27 mouse cellular contexts compared by ENCODE assay signal in the genomic region with DNA sequence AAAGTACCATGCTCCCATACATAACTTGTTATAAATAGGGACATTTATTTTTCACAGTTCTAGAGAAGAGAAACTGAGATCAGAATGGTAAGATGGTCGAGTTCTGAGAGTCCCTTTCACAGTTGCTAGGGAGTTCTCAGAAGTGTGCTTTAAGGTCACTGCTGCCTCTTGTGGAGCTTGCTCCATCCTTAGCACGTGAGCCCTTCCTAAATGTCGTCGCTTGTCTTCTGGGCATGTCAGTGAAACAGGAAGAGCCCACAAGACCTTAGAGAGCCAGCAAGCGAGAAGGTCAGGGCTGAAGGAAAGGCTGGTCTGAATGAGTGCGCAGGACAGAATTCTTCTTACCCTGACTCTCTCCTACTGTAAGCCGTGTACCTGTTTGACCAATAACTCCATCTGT.
"Had no signal": no experiment of that assay in that cellular context is flagged by ENCODE, and none has a peak within 500 bp of the region (broad histone marks: within the 10 kb centered on the region; RNA-seq: fewer than 3 reads in every experiment).

No protein-coding gene starts in this region.

- H3K9ac ChIP-seq: heart, embryonic 13.5 days; heart, embryonic 15.5 days; hindbrain, embryonic 12.5 days; hindbrain, embryonic 14.5 days; intestine, embryonic 15.5 days; limb, embryonic 13.5 days; limb, embryonic 15.5 days; liver, embryonic 12.5 days had no signal

- H3K27me3 ChIP-seq: heart, embryonic 13.5 days; heart, embryonic 15.5 days; hindbrain, embryonic 12.5 days; intestine, embryonic 15.5 days; limb, embryonic 13.5 days; limb, embryonic 15.5 days; liver, embryonic 12.5 days had no signal

- H3K4me2 ChIP-seq: heart, embryonic 11.5 days; heart, embryonic 13.5 days; heart, embryonic 15.5 days; hindbrain, embryonic 12.5 days; hindbrain, embryonic 14.5 days; intestine, embryonic 15.5 days; limb, embryonic 13.5 days; limb, embryonic 15.5 days; liver, embryonic 12.5 days had no signal

- H3K27ac ChIP-seq: gastrocnemius, adult 2 months; heart, adult 2 months; heart, embryonic 13.5 days; heart, embryonic 15.5 days; hindbrain, embryonic 10.5 days; hindbrain, embryonic 12.5 days; hindbrain, embryonic 14.5 days; intestine, embryonic 15.5 days; layer of hippocampus, adult 2 months; left cerebral cortex, adult 2 months; limb, embryonic 13.5 days; limb, embryonic 15.5 days; liver, embryonic 12.5 days had no signal

- H3K4me1 ChIP-seq: heart, embryonic 13.5 days; heart, embryonic 15.5 days; hindbrain, embryonic 10.5 days; hindbrain, embryonic 12.5 days; intestine, embryonic 15.5 days; limb, embryonic 13.5 days; limb, embryonic 15.5 days; liver, embryonic 12.5 days had no signal

- DNase-seq: gastrocnemius, adult 2 months; gastrocnemius, postnatal 10 days; gastrocnemius, postnatal 25 days; heart, adult 11 months; heart, adult 2 months; heart, postnatal 14 days; heart, postnatal 4 days; kidney, adult 18-20 months; kidney, adult 8-10 months; kidney, postnatal 10 days; kidney, postnatal 25 days; kidney, postnatal 4 days had no signal

- H3K36me3 ChIP-seq: heart, embryonic 13.5 days; heart, embryonic 15.5 days; hindbrain, embryonic 10.5 days; hindbrain, embryonic 12.5 days; intestine, embryonic 15.5 days; limb, embryonic 13.5 days; limb, embryonic 15.5 days; liver, embryonic 12.5 days had no signal

- H3K4me3 ChIP-seq: gastrocnemius, adult 2 months; heart, adult 2 months; heart, embryonic 13.5 days; heart, embryonic 15.5 days; hindbrain, embryonic 10.5 days; hindbrain, embryonic 12.5 days; intestine, embryonic 15.5 days; layer of hippocampus, adult 2 months; left cerebral cortex, adult 2 months; limb, embryonic 13.5 days; limb, embryonic 15.5 days; liver, embryonic 12.5 days had no signal

- ATAC-seq: hindbrain, embryonic 16.5 days; inflammation-experienced regulatory T-cells, adult 6 months; intestine, embryonic 15.5 days; intestine, postnatal 0 days; liver, embryonic 12.5 days had no signal

- H3K9me3 ChIP-seq: heart, embryonic 13.5 days; heart, embryonic 15.5 days; hindbrain, embryonic 10.5 days; hindbrain, embryonic 12.5 days; intestine, embryonic 15.5 days; limb, embryonic 13.5 days; limb, embryonic 15.5 days; liver, embryonic 12.5 days had no signal
